Mouse (Mus musculus) gastrocnemius, adult 8-10 months (tissue): ENCODE results near the gene Prkci. TPM values are rescaled to one million over a fixed set of nuclear protein-coding genes. Genes with fewer than 3 reads are reported as not detected.

Experiments used
- DNase-seq, 2 experiments: peaks; one replicate each; pipeline ENCODE4 v3.0.0; 2022; ENCODE audit warnings: low spot score in 2 of 2
- total RNA-seq, 4 experiments: library from RNA; stranded (reverse); gene quantifications; 2 replicates each; pipeline ENCODE4 v1.2.4; 2022

The Prkci gene
- total RNA-seq, 4 experiments from 2014 or later = 1.9 to 4.3 (median 3.3) TPM

DNA sequence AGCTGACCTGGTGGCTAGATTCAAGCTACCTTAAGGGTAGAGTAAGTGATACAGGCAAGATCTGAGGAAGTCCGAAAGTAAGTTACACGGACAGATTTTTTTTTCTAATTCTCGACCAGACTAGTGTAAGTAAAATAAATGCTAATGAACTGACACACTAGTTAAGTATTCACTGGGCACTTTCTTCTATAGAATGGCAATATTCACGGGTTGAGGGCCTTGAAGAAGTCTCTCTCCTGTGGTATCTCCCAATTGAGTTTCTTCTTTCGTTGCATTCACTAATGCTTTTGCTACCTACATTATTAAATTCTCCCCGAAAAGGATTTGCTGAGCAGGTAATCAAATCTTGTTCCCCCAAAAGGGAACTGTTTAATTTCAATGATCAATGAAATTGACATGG, 688 bp upstream of the Prkci start:
- no peak for DNase-seq

DNA sequence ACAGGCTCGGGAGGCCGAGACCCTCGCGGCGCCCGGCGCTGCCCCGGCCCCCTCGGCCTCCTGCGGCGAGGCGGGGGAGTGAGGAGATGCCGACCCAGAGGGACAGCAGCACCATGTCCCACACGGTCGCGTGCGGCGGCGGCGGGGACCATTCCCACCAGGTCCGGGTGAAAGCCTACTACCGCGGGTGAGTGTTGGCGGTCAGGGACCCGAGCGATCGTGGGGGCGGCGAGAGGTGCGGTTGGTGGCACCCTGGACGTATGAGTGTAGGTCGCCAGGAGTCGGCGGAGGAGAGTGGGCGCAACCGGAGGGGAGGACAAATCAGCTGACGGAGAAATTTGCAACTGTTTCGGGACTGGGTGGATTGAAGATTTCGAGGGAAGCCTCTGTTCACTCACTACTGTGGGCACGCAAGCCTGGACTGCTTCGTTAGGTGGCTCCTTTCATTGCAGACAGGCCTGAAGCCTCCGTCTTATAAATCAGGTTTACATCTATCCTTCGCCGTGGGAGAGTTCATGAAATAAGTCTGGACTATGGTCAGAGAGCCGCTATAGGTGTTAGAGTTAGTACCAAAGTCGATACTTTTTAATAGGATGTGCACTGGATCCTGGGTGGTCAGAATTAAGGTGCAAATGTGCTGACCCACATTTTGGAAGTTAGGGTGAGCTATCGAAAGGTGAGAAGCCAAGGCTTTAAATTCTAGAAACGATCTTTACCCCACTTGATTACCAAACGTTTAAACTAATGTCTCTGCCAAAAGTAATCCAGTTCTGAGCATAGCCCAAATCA, 546 bp downstream of the Prkci start:
- no peak for DNase-seq

DNA sequence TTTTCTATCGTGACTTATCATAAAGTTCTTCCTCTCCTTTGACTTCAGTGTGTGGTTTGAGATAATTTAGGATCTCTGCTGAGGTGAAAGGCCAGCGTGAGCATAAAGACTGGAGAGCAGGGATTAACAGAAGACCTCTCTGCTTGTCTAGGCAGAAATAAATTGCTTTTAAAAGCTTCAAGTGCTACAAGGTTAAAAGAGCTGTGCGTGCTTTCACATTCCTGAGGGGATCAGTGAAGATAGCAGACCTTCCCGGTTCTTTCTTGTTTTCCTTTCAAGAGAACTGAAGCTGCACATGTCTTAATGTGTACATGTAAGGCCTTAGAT, 1.1 kb downstream of the Prkci start:
- DNase-seq = no peak

DNA sequence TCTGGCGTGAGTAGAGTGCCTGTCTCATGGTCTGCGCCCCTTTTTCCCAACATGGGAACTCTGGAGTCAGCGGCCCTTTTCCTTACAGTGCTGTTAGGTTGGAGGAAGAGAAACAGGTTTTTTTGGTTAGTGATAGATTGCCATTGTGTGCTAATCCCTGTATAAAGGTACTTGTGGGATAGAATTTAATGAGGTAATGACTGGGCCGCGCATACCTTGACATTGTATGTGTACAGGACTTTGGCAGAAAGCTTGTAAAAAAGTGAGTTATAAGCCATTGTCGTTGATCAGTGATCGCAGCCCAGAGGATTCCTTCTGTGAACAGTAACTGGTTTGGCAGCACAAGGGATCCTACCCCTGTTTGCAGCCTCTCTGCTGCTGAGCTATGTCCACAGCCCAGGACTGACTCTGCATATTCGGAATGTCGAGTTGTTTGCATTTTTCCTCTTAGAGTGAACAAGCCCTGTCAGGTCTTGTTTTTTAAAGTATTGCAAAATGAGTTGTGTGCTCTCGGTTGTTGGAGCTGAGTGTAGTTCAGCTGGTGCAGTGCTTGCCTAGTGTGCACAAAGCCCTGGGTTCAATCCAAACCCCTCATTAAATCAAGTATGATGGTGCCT, 4.0 kb downstream of the Prkci start:
- DNase-seq = no peak

DNA sequence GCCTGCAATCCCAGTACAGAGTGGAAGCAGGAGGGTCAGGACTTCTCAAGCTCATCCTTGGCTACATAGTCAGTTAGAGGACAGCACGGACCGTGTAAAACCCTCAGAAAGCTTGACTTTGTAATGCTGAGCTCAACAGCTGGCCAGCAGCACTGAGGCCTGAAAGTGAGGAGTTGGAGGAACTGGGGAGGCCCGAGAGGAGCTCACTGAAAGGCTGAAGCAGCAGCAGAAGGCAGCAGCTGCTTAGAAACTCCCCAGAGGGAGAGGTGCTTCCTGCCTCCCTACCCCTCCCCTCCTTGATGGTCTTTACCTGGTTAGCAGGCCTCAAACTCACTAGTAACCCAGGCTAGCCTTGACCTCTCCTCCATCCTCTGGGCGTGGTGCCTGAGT, 4.5 kb downstream of the Prkci start:
- DNase-seq = no peak

DNA sequence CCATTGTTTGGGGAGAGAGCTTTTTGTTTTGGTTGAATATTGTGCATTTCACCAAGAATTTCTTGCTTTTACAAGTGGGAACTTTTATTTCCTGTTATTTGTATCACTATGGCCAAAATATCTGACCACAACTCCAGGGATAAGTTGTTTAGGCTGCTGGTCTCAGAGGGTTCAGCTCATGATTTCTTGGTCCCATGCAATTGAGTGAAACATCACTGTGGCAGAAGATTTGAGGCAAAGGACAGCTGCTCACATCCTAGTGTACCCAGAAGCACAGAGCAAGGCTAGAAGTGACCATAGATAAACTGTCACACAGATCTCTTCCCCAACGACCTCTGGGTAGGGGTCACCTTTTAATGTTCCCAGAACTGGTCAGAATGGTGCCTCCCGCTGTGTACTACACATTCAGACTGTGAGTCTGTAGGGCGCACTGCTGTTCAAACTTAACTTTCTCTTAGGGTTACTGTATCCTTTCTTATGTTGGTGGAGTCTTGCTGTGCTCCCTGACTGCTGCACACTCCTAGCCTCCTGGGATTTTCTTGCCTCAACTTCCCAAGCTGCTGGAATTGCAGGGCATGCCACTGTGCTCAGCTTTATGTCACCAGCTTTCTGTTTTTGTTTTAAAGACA, 5.6 kb downstream of the Prkci start:
- no peak for DNase-seq

DNA sequence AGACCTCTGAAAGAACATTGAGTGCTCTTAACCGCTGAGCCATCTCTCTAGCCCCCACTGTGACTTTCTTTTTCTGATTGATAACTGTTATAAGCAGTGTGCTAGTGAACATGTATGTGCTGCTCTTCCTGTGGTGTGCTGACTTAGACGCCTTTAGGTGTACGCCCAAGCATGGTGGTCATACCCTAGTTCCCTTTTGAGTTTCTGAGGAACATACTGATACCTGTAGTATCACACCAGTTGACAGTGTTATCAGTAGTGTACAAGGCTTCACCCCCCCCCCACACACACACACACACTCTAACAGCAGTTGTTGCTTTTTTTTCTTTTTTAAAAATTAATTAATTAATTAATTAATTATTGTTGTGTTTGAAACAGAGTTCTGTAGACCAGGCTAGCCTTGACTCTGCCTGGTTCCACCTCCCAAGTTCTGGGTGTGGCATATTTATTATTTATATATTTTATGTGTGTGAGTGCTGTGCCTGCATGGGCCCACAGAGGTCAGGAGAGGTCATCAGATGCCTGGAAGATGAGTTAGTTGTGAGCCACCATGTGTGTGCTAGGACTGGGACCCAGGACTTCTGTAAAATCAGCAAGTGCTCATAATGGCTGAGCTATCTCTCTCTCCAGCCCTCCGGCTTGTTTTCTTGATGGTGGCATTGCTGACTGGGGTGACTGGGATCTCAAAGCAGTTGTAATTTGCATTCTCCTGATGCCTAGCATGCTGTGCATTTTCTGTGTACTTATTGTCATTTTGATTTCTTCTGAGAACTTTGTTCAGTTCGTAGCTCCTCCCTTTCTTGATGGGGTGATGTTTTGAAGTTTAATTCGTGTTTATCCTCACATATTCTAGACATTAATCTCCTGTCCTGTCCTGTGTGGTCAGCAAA, 9.0 kb downstream of the Prkci start:
- DNase-seq = no peak

DNA sequence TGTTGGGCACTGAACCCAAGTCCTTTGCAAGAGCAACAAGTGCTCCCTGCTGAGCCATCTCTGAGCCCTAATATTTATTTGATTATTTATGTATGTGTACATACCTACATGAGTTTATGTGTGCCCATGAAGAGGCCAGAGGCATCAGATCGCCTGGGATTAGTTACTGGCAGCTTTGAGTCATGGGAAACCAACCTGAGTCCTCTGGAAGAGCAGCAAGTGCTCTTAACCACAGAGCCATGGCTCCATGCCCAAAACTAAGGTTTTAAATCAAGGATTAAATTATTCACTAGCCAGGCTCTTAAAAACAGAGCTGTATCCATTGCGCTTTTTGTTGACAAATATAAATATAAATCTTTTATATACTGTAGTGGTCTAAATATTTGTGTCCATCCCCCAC, 18.8 kb downstream of the Prkci start:
- no peak for DNase-seq

DNA sequence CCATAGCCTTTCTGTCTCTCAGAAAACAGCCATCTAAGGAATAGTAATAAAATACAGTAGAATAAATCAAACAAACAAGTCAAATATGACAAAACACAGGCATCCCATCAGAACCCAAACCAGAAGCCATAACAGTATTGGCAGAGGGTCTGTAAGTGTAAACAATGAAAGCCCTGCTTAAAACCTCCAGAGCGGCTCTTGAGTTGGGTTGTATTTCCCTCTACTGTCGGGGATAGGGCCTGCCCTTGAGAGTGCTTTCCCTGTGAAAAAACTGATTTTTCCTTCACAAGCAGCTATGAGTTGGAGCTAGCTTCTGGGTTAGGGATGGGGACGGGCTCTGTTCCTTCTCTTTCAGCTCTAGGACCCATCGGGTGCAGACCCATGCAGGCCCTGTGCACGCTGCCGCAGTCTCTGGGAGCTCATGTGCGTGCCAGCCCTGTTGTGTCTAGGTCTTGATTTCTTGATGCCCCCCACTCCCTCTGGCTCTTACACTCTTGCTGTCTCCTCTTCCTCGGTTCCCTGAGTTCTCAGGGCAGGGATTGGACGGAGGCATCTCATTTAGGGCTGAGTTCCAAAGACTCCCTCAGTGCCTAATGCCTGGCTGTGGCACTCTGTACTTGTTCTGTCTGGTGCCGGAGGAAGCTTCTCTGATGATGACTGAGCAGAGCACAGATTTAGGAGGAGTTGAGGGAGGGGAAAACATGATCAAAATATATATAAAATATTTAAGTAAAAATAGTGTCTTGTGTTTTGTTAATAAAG, 20.3 kb downstream of the Prkci start:
- no peak for DNase-seq

DNA sequence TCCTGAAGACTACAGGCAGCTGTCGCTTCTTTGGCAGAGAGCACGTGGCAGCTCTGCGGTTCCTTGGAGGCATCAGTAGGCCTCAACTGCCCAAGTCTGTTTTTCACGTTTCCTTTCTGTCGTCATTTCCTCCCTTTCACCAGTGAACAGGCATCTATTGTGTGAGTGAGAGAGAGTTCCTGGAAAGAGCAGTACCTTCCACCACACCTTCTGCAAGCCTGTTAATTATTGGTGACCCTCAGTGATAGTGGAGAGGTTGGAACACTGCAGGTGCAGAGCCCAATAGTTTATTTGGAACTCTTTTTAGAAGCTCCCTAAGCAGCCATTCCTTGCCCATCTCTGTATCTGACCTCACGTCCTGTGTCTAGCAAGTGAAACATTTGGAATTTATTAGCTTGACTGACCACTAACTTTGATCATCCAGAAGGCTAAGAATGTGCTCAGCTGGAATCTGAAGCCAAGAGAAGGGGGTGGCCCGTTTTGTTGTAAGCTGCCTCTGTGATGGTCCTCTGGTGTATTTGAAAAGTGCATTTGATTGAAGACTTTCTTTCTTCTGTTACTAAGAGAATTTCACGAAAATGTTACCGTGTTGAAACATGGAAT, 21.1 kb downstream of the Prkci start:
- DNase-seq = no peak

DNA sequence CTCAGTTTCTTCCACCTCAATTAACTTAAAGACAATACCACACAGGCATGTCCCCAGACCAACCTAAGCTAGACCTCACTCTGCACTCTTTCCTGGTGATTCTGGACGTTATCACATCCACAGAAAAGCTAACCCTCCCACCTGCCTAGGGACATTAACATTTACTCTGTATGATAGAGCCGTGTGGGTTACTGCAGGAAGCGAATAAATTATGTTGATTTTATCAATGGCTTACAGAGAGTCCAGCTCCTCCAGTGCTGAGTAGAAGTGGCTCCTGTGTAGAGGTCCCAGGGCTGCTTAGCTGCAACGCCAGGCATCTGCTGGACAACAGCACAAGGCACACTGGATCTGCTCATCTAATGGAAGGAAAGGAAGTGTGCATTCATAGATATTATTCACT, 22.1 kb downstream of the Prkci start:
- DNase-seq = no peak

DNA sequence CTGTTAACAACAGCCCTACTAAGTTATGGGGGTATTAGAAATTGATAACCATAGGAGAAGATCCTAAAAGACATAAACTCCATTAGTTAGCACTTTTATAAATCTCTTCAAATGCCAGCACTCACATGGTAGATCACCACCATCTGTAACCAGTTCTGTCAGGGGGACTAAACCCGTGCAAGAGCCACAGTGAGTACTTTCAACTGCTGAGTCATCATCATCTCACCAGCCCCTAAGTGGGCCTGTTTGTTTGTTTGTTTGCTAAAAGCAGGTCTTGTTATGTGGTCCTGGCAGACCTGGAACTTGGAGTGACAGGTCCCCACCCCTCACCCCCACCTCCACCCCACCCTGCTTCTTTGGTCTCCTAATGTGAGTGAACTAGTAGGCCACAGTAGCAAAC, 23.7 kb downstream of the Prkci start:
- DNase-seq = no peak

DNA sequence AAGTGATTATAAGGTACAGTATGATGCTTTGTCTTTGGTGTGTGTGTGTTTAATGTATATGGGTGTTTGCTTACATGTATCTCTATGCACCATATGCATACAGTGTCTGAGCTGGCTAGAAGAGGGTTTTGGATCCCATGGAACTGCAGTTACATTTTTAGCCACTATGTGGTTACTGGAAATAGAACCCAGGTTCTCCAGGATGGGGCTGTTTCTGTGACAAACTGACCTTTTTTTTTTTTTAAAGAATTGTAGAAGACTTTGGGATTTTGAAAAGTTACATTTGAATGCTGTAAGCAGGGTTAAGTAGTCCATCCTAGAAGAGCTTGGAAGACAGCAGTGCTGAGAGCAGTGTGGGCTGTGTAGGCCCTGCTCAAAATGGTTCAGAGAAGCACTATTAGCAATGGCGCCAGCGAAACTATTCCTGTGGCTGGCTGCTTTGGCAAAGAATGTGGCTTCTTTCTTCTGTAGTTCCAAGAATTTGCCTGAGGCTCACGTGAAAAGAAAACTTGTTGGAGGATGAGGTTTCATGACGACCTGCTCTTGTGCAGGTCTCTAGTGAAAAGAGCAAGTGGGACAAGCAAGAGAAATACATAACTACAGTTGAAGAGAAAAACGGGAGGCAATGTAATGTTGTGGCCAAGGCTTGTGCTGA, 24.4 kb downstream of the Prkci start:
- no peak for DNase-seq

DNA sequence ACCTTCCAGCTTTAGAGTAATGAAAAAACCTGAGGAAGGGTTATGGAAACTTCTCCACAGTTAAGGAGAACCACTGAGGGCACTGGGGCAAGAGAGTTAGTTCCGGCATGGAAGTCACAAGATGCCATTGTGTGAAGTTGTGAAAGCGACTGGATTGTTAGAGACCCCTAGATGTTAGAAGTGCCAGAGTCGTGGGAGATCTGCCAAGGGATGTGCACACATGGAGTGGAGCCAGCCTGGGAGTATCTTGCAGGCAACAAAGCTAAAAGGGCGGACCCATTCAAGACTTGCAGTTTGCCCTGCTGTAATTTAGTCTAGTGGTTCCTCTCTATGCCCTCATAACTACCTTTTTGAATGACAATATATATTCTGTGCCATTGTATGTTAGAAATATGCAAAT, 25.1 kb downstream of the Prkci start:
- no peak for DNase-seq

DNA sequence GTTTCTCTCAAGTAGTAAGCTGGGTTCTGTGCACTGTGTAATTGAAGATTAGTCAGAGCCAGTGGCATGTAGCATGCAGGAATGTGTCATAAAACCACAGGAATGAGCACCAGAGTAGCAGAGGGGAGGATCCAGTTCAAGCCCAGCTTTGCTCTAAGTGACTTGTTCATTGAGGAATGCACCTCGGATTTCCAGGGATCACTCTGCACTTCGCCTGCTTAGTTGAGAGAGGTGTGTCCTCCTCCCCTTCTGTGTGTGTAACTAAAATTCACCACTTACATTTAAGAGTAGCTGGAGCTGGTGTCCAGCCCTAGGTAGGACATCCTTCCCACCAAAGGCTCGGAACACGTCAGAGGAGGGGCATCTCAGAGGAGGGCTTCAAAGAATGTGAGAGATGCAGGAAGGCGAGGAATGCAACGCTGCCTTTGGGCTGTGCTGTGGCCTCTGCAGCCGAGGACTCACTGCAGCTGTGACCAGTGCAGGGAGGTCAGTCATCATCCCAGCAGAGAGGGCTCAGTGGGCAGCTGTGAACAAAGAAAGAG, 27.4 kb downstream of the Prkci start:
- DNase-seq = peak in 1 of 2 experiments; percentile 7

DNA sequence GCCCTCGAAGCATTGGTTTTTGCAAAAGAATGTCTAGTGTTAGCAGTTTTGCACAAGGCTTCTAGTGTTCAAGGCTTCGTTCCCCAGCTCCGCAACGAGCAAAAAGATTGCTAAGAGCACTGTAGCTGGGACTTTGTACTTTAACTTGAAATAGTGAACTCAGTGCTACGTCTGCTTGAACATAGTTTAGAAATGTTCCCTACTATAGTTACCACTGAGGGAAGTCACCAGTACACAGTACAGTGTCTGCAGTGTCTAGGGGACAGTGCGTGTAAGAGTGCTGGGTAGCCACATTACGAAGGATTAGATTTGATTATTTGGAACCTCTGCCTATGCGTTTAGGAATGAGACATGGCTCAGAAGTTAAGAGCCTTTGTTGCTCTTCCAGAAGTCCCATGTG, 32.2 kb downstream of the Prkci start:
- DNase-seq = no peak

DNA sequence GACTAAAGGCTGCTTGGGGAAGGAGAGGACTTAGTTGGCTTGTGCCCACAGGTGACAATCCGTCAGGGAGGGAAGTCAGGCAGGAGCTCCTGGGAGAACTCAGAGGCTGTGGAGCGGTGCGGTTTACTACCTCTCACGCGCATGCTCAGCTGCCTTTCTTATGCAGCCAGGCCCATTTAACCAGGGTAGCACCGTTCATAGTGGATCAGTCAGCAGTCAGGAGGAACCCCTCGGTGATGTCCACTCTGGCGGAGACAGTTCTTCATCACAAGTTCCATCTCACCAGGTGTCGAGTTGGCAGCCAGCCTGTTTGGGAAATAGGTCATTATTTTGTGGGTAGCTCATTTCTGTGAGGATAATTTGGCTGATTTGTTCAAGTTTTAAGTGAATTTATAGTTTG, 36.1 kb downstream of the Prkci start:
- no peak for DNase-seq

DNA sequence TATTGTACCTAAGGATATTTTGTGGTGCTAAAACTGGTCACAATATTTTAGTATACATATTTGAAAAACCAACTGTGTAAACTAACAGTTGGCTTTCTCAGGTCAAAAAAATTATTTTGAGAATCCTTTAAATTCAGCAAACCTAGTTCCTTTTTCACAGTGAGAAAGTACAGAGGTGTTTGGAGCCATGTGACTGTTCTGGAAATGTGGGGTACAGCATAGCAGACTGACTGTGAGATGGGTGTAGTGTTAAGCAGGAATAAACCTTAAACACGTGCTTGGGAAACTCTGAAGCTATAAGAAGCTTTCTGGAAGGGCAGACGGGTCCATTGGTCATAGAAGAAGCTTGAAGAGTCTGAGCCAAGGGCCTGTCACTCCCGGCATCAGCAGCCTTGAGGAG, 38.1 kb downstream of the Prkci start:
- no peak for DNase-seq

DNA sequence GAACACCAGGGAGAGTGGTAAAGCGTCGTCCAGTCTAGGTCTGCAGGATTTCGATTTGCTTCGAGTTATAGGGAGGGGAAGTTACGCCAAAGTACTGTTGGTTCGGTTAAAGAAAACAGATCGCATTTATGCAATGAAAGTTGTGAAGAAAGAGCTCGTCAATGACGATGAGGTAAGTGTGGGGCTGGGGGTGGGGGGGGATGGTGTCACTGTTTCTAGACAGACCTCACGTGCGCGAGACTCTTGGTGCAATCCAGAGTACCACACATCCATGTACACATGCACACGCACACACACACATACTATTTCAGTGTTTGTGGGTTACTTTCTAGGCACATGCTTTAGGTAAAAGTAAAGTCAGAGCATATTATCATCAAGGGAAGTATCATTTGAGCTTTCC, 42.3 kb downstream of the Prkci start:
- no peak for DNase-seq

DNA sequence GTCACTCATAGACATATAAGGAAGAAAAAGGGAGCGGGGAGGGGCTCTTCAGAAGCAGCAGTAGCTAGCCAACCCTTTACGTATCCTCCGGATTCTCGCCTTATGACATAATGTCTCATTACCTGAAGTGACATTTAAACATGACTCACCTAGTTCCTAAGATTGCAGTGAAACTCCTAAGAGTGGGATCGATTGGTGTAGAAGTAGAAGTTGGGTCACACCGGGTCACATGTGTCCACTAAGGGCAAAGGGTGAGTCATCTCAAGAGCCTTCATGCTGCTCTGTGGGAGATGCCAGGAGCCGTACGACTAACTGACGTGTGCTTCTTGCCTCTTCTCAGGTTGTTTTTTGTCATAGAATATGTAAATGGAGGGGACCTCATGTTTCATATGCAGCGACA, 43.1 kb downstream of the Prkci start:
- no peak for DNase-seq
